Mouse (Mus musculus): ENCODE results near the gene C87436. TPM values are rescaled to one million over a fixed set of nuclear protein-coding genes. Genes with fewer than 3 reads are reported as not detected.

The C87436 gene
- polyA plus RNA-seq, 1 experiment, result 24.3 TPM

DNA sequence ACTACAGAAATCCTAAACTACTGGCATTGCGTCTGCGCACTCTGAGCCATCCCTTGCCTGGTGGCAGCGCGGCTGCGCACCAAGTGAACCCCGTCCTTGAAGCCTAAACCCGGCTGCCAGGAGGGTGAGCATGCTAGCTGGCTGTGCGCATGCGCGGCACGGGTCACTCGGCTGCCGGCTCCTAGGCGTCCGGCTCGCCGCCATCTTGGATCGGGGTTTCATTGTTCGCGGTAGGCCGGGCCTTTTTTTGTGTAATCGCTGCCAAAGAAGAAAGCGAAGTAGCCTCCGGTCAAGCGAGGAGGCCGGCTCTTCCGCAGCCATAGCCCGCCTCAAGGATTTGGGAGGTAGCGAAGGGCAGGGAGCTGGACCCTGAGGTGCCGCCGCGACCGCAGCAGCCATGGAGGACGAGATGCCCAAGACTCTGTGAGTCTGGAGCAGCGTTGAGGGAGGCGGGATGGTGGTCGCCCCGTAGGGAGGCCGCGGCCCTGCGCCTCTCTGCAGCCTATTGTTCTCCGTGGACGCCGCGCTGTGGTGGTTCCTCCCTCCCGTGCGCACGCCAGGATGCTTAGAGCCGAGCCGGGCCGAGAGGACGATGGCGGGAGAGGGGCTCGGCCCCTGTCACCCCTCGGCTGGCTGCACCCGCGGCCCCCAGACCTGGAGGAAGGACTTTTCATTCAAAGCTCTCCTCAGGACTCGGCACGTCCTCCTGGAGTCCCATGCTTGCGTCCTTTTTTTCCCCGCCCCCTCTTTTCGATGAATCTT lies 33.9 kb upstream of the C87436 start, which contains the start of gene Tia1:
Gene Tia1 (plus strand): TSS at position 120 of the 762 bp plus-strand sequence.
- Histone ChIP-seq H3K4me3 (replicated peaks; ENCODE audit: insufficient read depth, low read depth, low read length) (peak within 1 kb of the TSS; percentile 92), H3K4me1 (ENCODE audit: control insufficient read depth, insufficient read depth, low read length) (no peaks in the 10 kb centered on the region; the same call in 1 of the 2 replicates), H3K27me3 (ENCODE audit: control insufficient read depth, insufficient read depth, low read length) (no peaks in the 10 kb centered on the region), H3K27ac (ENCODE audit: insufficient read depth, low read length) (peak within 1 kb of the TSS; percentile 92)
- TF ChIP-seq POLR2A (IDR thresholded peaks at IDR 0.05; ENCODE audit: borderline replicate concordance, insufficient read depth, low read length) (peak; percentile 65; the same call in 1 of the 2 replicates), CTCF (IDR thresholded peaks at IDR 0.05; ENCODE audit: borderline replicate concordance, insufficient read depth, low read depth, low read length) (no peak)
- under 1% methylated on average over 62 of the region's 62 CpGs for WGBS
- DNase-seq, result peak; percentile 97 to 99

DNA sequence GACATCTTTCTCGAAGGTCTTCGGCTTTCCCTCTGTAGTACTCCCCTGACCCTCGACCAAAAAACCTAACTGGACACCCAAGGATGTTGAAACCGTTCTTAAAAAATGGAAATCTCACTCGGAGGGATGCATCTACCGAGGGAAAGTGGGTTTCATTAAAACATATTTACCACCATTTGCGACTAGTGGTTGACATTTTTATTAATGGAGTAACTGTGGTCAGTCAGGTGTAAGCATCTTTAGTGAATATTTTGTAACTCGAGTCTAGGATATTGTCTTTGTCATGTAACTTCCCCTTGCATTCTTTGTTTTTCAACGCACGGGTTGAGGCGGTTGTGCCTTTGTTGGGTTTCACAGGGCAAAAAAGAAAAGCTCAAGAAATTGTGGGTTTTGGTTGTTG lies 33.2 kb upstream of the C87436 start:
- Histone ChIP-seq H3K4me1 (ENCODE audit: control insufficient read depth, insufficient read depth, low read length) (no peaks in the 10 kb centered on the region; the same call in 1 of the 2 replicates), H3K27ac (ENCODE audit: insufficient read depth, low read length) (no peak overlapping the region), H3K27me3 (ENCODE audit: control insufficient read depth, insufficient read depth, low read length) (no peaks in the 10 kb centered on the region), H3K4me3 (replicated peaks; ENCODE audit: insufficient read depth, low read depth, low read length) (peak overlapping the region; percentile 92)
- TF ChIP-seq POLR2A (IDR thresholded peaks at IDR 0.05; ENCODE audit: borderline replicate concordance, insufficient read depth, low read length) (no peak), CTCF (IDR thresholded peaks at IDR 0.05; ENCODE audit: borderline replicate concordance, insufficient read depth, low read depth, low read length) (no peak)
- under 1% methylated on average over 11 of the region's 11 CpGs for WGBS
- peak in 1 of 2 experiments; percentile 24 for DNase-seq

DNA sequence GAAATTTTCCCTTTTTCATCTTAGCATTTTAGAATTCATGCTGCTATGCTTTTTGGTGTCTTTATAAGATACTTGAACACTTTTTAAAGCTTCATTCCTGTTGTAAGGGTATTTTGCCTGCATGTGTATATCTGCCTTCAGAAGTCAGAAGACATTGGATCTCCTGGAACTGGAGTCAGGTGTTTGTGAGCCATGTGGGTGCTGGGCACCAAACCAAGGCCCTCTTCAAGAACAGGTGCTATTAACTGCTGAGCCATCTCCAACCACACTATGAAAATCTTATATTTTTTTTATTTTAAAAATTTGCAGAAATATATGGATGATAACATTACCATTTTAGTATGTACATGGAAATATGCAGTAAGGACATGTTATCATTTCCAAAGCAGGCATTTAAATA lies 31.9 kb upstream of the C87436 start:
- no peaks in the 10 kb centered on the region; the same call in 1 of the 2 replicates for H3K4me1 ChIP-seq (ENCODE audit: control insufficient read depth, insufficient read depth, low read length)
- TF ChIP-seq CTCF (IDR thresholded peaks at IDR 0.05; ENCODE audit: borderline replicate concordance, insufficient read depth, low read depth, low read length), result no peak
- no peaks in the 10 kb centered on the region for H3K27me3 ChIP-seq (ENCODE audit: control insufficient read depth, insufficient read depth, low read length)
- peak in 1 of 2 experiments; percentile 30 for DNase-seq
- peak overlapping the region; percentile 43 for H3K4me3 ChIP-seq (replicated peaks; ENCODE audit: insufficient read depth, low read depth, low read length)
- no peak overlapping the region for H3K27ac ChIP-seq (ENCODE audit: insufficient read depth, low read length)

DNA sequence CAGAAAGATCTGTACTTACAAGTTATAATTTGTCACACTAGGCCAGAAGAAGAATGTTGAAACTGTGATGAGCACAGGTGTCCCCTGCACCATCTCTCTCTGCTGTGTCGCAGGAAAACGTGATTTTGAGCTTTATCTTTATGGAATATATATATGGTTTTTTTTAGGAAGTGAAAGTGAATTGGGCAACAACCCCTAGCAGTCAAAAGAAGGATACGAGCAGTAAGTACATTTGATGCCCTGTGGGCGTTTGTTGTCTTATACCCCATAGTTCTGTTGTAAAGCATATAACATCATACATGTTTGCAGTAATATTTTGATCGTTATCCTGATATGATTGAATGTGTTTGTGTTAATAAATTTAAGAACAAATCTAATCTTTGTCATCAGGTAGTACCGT lies 19.5 kb upstream of the C87436 start:
- no peaks in the 10 kb centered on the region for H3K27me3 ChIP-seq (ENCODE audit: control insufficient read depth, insufficient read depth, low read length)
- no peak overlapping the region for H3K27ac ChIP-seq (ENCODE audit: insufficient read depth, low read length)
- no peak for DNase-seq
- TF ChIP-seq POLR2A (IDR thresholded peaks at IDR 0.05; ENCODE audit: borderline replicate concordance, insufficient read depth, low read length) (no peak), CTCF (IDR thresholded peaks at IDR 0.05; ENCODE audit: borderline replicate concordance, insufficient read depth, low read depth, low read length) (no peak)
- WGBS, result 92% methylated on average over 6 of the region's 6 CpGs
- no peak overlapping the region for H3K4me3 ChIP-seq (replicated peaks; ENCODE audit: insufficient read depth, low read depth, low read length)
- no peaks in the 10 kb centered on the region for H3K4me1 ChIP-seq (ENCODE audit: control insufficient read depth, insufficient read depth, low read length)

DNA sequence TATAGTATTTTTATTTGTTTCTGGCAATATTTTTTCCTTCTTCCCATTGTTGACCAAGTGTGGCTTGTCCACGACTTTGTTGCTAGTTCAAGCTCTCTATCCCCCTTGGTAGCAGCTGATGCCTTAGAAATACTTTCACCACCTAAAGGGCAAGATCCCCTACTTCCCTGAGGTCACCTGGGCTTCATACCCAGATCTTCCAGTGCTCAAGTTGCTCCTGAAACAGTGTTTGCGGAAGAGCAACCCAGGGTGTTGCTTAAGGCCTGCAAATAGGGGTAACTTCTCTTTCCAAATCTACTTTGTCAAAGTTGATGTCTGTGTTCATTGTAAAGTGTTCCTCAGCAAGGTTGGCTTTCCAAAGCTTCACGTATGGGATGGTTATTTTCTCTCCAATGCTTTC lies 18.9 kb upstream of the C87436 start:
- no peak for DNase-seq
- Histone ChIP-seq H3K27ac (ENCODE audit: insufficient read depth, low read length) (no peak overlapping the region), H3K27me3 (ENCODE audit: control insufficient read depth, insufficient read depth, low read length) (no peaks in the 10 kb centered on the region), H3K4me1 (ENCODE audit: control insufficient read depth, insufficient read depth, low read length) (no peaks in the 10 kb centered on the region), H3K4me3 (replicated peaks; ENCODE audit: insufficient read depth, low read depth, low read length) (no peak overlapping the region)
- TF ChIP-seq CTCF (IDR thresholded peaks at IDR 0.05; ENCODE audit: borderline replicate concordance, insufficient read depth, low read depth, low read length) (no peak), POLR2A (IDR thresholded peaks at IDR 0.05; ENCODE audit: borderline replicate concordance, insufficient read depth, low read length) (no peak)
- 85% methylated on average over 3 of the region's 3 CpGs for whole genome bisulfite sequencing

DNA sequence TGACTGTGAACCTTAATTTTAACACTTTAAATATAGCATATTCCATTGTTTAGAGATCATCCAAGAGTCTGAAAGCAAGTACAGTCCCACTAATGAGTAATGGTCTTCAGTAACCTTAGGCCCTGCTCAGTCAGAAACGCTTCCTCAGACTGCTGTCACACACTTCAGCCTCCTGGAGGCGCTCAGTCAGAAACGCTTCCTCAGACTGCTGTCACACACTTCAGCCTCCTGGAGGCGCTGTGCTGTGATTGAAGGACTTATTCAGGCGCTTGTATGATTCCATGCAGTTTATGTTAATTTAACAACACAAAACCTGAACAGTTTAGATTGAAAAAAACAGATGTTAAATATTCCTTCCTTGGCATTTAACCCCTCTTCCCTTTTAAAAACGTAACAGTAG lies 17.7 kb upstream of the C87436 start:
- WGBS, result 66% methylated on average over 6 of the region's 6 CpGs
- Histone ChIP-seq H3K4me3 (replicated peaks; ENCODE audit: insufficient read depth, low read depth, low read length) (no peak overlapping the region), H3K27me3 (ENCODE audit: control insufficient read depth, insufficient read depth, low read length) (no peaks in the 10 kb centered on the region), H3K27ac (ENCODE audit: insufficient read depth, low read length) (no peak overlapping the region), H3K4me1 (ENCODE audit: control insufficient read depth, insufficient read depth, low read length) (no peaks in the 10 kb centered on the region)
- no peak for TF ChIP-seq POLR2A (IDR thresholded peaks at IDR 0.05; ENCODE audit: borderline replicate concordance, insufficient read depth, low read length)
- 0 out of 2 replicates have a peak, but pooled peaks have one; percentile 13 for TF ChIP-seq CTCF (IDR thresholded peaks at IDR 0.05; ENCODE audit: borderline replicate concordance, insufficient read depth, low read depth, low read length)
- DNase-seq, result no peak

DNA sequence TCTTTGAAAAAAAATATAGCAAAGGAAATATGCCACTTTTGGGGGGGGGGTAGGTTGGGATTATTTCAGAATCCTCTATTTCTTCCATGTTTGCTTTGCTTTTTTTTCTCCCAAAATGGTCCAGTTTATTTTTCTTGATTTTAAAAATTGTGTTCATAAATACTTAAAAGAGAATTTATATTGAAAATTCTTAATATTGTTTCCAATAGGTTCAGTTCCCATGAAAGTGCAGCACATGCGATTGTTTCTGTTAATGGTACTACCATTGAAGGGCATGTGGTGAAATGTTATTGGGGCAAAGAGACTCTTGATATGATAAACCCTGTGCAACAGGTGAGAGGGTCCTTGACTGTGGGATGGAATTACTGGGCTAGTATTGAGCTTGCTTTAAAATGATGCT lies 11.8 kb upstream of the C87436 start, which contains the start of gene Gm44790:
Gene Gm44790 (plus strand): TSS at position 301 of the 400 bp plus-strand sequence.
- Histone ChIP-seq H3K27ac (ENCODE audit: insufficient read depth, low read length) (no peak within 1 kb of the TSS), H3K4me3 (replicated peaks; ENCODE audit: insufficient read depth, low read depth, low read length) (no peak within 1 kb of the TSS), H3K4me1 (ENCODE audit: control insufficient read depth, insufficient read depth, low read length) (no peaks in the 10 kb centered on the region), H3K27me3 (ENCODE audit: control insufficient read depth, insufficient read depth, low read length) (no peaks in the 10 kb centered on the region)
- DNase-seq, result no peak
- no peak for TF ChIP-seq CTCF (IDR thresholded peaks at IDR 0.05; ENCODE audit: borderline replicate concordance, insufficient read depth, low read depth, low read length)
- no peak for TF ChIP-seq POLR2A (IDR thresholded peaks at IDR 0.05; ENCODE audit: borderline replicate concordance, insufficient read depth, low read length)
- WGBS, result 100% methylated on average over 1 of the region's 1 CpGs

DNA sequence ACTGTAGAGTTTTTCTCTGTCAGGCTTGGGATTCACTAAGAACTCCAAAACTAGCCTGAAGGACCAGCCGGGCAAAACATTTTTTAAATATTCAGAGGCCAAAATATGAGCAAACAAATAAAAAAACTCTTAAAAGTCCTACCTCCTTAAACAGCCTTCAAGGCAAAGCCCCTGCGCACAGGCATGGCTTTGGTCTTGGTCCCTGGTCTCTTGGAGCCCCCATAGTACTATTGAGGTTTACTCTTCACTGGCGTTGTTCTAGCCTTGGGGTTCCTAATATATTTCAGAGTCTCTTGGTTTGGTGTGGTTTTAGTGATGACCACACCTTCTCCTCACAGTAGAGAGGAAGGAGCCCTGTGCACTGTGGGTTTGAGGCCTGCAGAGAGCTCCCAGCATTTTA lies 6.6 kb upstream of the C87436 start:
- 96% methylated on average over 3 of the region's 3 CpGs for WGBS

More for the DNA sequence above, 6.6 kb upstream of the C87436 start:
- no peak for DNase-seq
- TF ChIP-seq CTCF (IDR thresholded peaks at IDR 0.05; ENCODE audit: borderline replicate concordance, insufficient read depth, low read depth, low read length) (no peak), POLR2A (IDR thresholded peaks at IDR 0.05; ENCODE audit: borderline replicate concordance, insufficient read depth, low read length) (no peak)
- Histone ChIP-seq H3K4me1 (ENCODE audit: control insufficient read depth, insufficient read depth, low read length) (no peaks in the 10 kb centered on the region), H3K4me3 (replicated peaks; ENCODE audit: insufficient read depth, low read depth, low read length) (no peak overlapping the region), H3K27ac (ENCODE audit: insufficient read depth, low read length) (no peak overlapping the region), H3K27me3 (ENCODE audit: control insufficient read depth, insufficient read depth, low read length) (no peaks in the 10 kb centered on the region)

All from cerebellum, adult 2 months (tissue).